Mouse (Mus musculus): ENCODE measurements around the gene Glce. TPM values are rescaled to one million over a fixed set of nuclear protein-coding genes. Genes with fewer than 3 reads are reported as not detected.

Glce gene
- total and polyA plus RNA-seq, 3 experiments = 7.4 to 16.4 (median 13.1) TPM

DNA sequence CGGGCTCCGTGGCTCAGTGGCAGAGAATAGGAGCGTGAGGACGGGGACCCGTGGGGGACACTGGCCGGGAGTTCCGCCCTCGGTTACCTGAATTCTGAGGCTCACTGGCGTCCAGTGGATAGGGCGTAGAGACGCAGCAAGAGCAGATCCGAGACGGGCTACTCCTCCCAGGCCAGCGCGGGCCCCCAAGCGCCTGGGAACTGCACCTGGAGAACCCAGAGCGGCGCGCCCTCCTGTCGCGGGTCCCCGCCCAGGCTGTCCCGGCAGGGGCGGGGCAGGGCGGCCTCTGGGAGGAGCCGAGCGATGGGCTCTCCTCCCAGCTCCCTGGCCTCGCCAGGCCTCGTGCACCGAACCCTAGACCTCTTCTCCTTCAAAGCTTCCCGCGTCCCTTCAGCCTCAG, 95.9 kb downstream of the Glce start, which contains the start of gene Paqr5:
TSS of gene Paqr5 (minus strand) at position 257 of the 400 bp plus-strand sequence.
- Histone ChIP-seq H3K27me3 (replicated peaks) (peaks cover 88% of the 10 kb centered on the region), H3K4me3 (replicated peaks in 1 of 3; ENCODE audit: low read depth in 2 of 3, low read length in 2 of 3, poor library complexity in 1 of 3) (peak within 1 kb of the TSS in 2 of 3 experiments; percentile 16 to 17), H3K36me3 (replicated peaks in 1 of 2; ENCODE audit: control insufficient read depth in 1 of 2, insufficient read depth in 1 of 2, low read length in 1 of 2) (no peaks in the 10 kb centered on the region), H3K9ac (ENCODE audit: insufficient read depth, low read depth) (no peak within 1 kb of the TSS), H3K79me2 (replicated peaks; ENCODE audit: control insufficient read depth, extremely low read depth, insufficient read depth, poor library complexity, severe bottlenecking) (no peaks in the 10 kb centered on the region), H3K4me1 (ENCODE audit: control insufficient read depth in 1 of 2, insufficient read depth in 2 of 2) (peaks cover 3 to 15% of the 10 kb centered on the region in 2 experiments), H3K4me2 (ENCODE audit: insufficient read depth, low read depth, poor library complexity, severe bottlenecking) (peak within 1 kb of the TSS; percentile 81), H3K9me3 (replicated peaks; ENCODE audit: low read length) (peaks cover under 1% of the 10 kb centered on the region), H3K27ac (ENCODE audit: insufficient read depth, low read depth) (no peak within 1 kb of the TSS)
- dilution Hi-C loops (cut with MboI; ENCODE audit: extremely low pct_ligation_motif_present, extremely low pct_unique_long_range_greater_than_20kb, low sequenced_read_pairs) (no loop called here), in situ Hi-C loops (cut with MboI; ENCODE audit: low pct_ligation_motif_present, low pct_unique_long_range_greater_than_20kb, low sequenced_read_pairs) (loop anchor here (25.0 kb wide), 1 partner anchor 536 kb away; no protein-coding TSS in a partner anchor)
- TF ChIP-seq MYC (IDR thresholded peaks at IDR 0.05; ENCODE audit: low read depth, low read length) = no peak
- TF ChIP-seq ZKSCAN1 (IDR thresholded peaks at IDR 0.05; ENCODE audit: borderline replicate concordance, low read depth, low read length) = no peak
- no peak for TF ChIP-seq RAD21 (IDR thresholded peaks at IDR 0.05; ENCODE audit: low read depth, low read length)
- TF ChIP-seq HCFC1 (IDR thresholded peaks at IDR 0.05; ENCODE audit: low read depth, low read length) = no peak
- peak; percentile 17 for DNase-seq (ENCODE audit: extremely low read depth)

DNA sequence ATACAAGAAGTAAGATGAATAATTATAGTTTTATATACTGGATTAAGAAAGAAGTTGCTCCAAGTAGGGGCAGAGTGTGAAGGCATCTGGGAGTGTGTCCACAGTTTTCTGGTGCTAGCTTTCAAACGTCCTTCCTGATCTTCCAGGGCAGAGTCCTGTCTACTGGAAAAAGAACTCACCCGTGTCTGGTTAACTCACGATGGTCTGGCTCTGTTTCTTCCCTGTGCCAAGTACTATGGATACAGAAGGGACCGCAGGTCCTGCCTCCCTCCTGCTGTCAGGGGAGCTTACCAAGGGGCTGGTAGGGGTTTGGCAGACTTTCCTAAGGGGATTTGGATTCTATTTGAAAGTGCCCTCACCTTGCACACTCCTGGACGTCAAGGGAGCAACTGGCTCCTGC, 97.4 kb downstream of the Glce start:
- dilution Hi-C loops (cut with MboI; ENCODE audit: extremely low pct_ligation_motif_present, extremely low pct_unique_long_range_greater_than_20kb, low sequenced_read_pairs) = no loop called here
- peaks cover 93% of the 10 kb centered on the region for H3K27me3 ChIP-seq (replicated peaks)

DNA sequence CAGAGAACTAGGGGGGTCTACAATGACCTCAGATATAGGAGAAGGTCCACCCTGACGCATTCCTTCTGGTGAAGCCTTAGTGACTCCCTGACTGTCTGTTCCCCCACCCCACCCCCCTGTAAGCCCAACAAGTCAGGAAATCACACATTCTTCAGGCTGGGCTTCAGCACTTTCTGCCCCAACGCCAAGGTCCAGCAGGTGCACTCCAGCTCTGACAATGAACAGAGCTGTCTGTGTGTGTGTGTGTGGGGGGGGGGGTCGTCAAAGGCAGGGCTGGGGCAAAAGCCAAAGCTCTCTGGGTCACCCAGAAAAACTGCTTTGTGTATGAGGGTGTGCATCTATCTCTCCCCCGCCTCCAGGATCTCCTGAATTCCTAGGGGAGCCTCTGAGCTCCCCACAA, 98.6 kb downstream of the Glce start:
- Histone ChIP-seq H3K4me2 (ENCODE audit: insufficient read depth, low read depth, poor library complexity, severe bottlenecking) (no peak overlapping the region), H3K9me3 (replicated peaks; ENCODE audit: low read length) (no peaks in the 10 kb centered on the region), H3K79me2 (replicated peaks; ENCODE audit: control insufficient read depth, extremely low read depth, insufficient read depth, poor library complexity, severe bottlenecking) (no peaks in the 10 kb centered on the region), H3K9ac (ENCODE audit: insufficient read depth, low read depth) (no peak overlapping the region), H3K4me3 (replicated peaks in 1 of 3; ENCODE audit: low read depth in 2 of 3, low read length in 2 of 3, poor library complexity in 1 of 3) (no peak overlapping the region), H3K36me3 (replicated peaks in 1 of 2; ENCODE audit: control insufficient read depth in 1 of 2, insufficient read depth in 1 of 2, low read length in 1 of 2) (no peaks in the 10 kb centered on the region), H3K27me3 (replicated peaks) (peaks cover 91% of the 10 kb centered on the region), H3K4me1 (ENCODE audit: control insufficient read depth in 1 of 2, insufficient read depth in 2 of 2) (peaks cover 3 to 26% of the 10 kb centered on the region in 2 experiments; a peak in 2 of 4 replicates), H3K27ac (ENCODE audit: insufficient read depth, low read depth) (no peak overlapping the region)
- dilution Hi-C loops (cut with MboI; ENCODE audit: extremely low pct_ligation_motif_present, extremely low pct_unique_long_range_greater_than_20kb, low sequenced_read_pairs) = no loop called here
- DNase-seq (ENCODE audit: extremely low read depth) = no peak
- in situ Hi-C loops (cut with MboI; ENCODE audit: low pct_ligation_motif_present, low pct_unique_long_range_greater_than_20kb, low sequenced_read_pairs) = no loop called here
- no peak for TF ChIP-seq POLR2A (IDR thresholded peaks at IDR 0.05; ENCODE audit: low read depth, low read length)
- no peak for TF ChIP-seq SIN3A (IDR thresholded peaks at IDR 0.05; ENCODE audit: low read length)
- no peak for TF ChIP-seq CTCF (conservative IDR thresholded peaks at IDR 0.05 in 1 of 2, IDR thresholded peaks at IDR 0.05 in 1 of 2; ENCODE audit: low read depth in 2 of 2, low read length in 2 of 2)
- no peak for TF ChIP-seq CHD2 (IDR thresholded peaks at IDR 0.05; ENCODE audit: low read length)
- TF ChIP-seq MAX (IDR thresholded peaks at IDR 0.05; ENCODE audit: low read length) = no peak
- no peak for TF ChIP-seq PAX5 (IDR thresholded peaks at IDR 0.05; ENCODE audit: low read length)
- no peak for TF ChIP-seq ELF1 (IDR thresholded peaks at IDR 0.05; ENCODE audit: low read depth, low read length)
- TF ChIP-seq NRF1 (IDR thresholded peaks at IDR 0.05; ENCODE audit: low read depth, low read length) = no peak
- TF ChIP-seq USF1 (IDR thresholded peaks at IDR 0.05; ENCODE audit: low read depth, low read length) = no peak
- TF ChIP-seq MEF2A (IDR thresholded peaks at IDR 0.05; ENCODE audit: borderline replicate concordance, low read depth, low read length) = no peak
- no peak for TF ChIP-seq BHLHE40 (IDR thresholded peaks at IDR 0.05; ENCODE audit: low read depth, low read length)
- TF ChIP-seq POLR2AphosphoS2 (IDR thresholded peaks at IDR 0.05; ENCODE audit: low read depth, low read length) = no peak
- no peak for TF ChIP-seq JUND (conservative IDR thresholded peaks at IDR 0.05; ENCODE audit: low read depth, low read length)
- TF ChIP-seq MXI1 (IDR thresholded peaks at IDR 0.05; ENCODE audit: low read depth, low read length) = no peak
- TF ChIP-seq E2F4 (IDR thresholded peaks at IDR 0.05; ENCODE audit: insufficient replicate concordance, low read depth, low read length) = no peak
- TF ChIP-seq ZMIZ1 (IDR thresholded peaks at IDR 0.05; ENCODE audit: low read depth, low read length) = no peak
- no peak for TF ChIP-seq TCF12 (IDR thresholded peaks at IDR 0.05; ENCODE audit: low read depth, low read length)
- TF ChIP-seq UBTF (IDR thresholded peaks at IDR 0.05; ENCODE audit: low read depth, low read length) = no peak
- TF ChIP-seq USF2 (conservative IDR thresholded peaks at IDR 0.05; ENCODE audit: low read depth, low read length) = no peak
- TF ChIP-seq ETS1 (conservative IDR thresholded peaks at IDR 0.05; ENCODE audit: low read depth, low read length) = no peak

More for the DNA sequence above, 97.4 kb downstream of the Glce start:
- in situ Hi-C loops (cut with MboI; ENCODE audit: low pct_ligation_motif_present, low pct_unique_long_range_greater_than_20kb, low sequenced_read_pairs) = loop anchor here (25.0 kb wide), 1 partner anchor 537 kb away; no protein-coding TSS in a partner anchor
- no peaks in the 10 kb centered on the region for H3K79me2 ChIP-seq (replicated peaks; ENCODE audit: control insufficient read depth, extremely low read depth, insufficient read depth, poor library complexity, severe bottlenecking)
- no peak for TF ChIP-seq ZC3H11A (IDR thresholded peaks at IDR 0.05; ENCODE audit: low read depth, low read length)
- TF ChIP-seq EP300 (IDR thresholded peaks at IDR 0.05; ENCODE audit: low read length) = no peak
- DNase-seq (ENCODE audit: extremely low read depth) = no peak
- H3K4me1 ChIP-seq (ENCODE audit: control insufficient read depth in 1 of 2, insufficient read depth in 2 of 2) = peaks cover 3 to 23% of the 10 kb centered on the region in 2 experiments; a peak in 2 of 4 replicates
- H3K36me3 ChIP-seq (replicated peaks in 1 of 2; ENCODE audit: control insufficient read depth in 1 of 2, insufficient read depth in 1 of 2, low read length in 1 of 2) = no peaks in the 10 kb centered on the region
- no peak overlapping the region for H3K4me3 ChIP-seq (replicated peaks in 1 of 3; ENCODE audit: low read depth in 2 of 3, low read length in 2 of 3, poor library complexity in 1 of 3)
- no peak overlapping the region for H3K4me2 ChIP-seq (ENCODE audit: insufficient read depth, low read depth, poor library complexity, severe bottlenecking)
- no peaks in the 10 kb centered on the region for H3K9me3 ChIP-seq (replicated peaks; ENCODE audit: low read length)
- no peak overlapping the region for H3K9ac ChIP-seq (ENCODE audit: insufficient read depth, low read depth)
- no peak overlapping the region for H3K27ac ChIP-seq (ENCODE audit: insufficient read depth, low read depth)
